Mouse (Mus musculus) forebrain, embryonic 11.5 days (tissue): ENCODE results near the gene Wfdc18. TPM values are rescaled to one million over a fixed set of nuclear protein-coding genes. Genes with fewer than 3 reads are reported as not detected.

Experiments used
- ATAC-seq: fragments of 200-750 bp; cut with Nextera tagmentation; replicated peaks from 2 replicates; pipeline ENCODE4 v1.8.0; 2017; ENCODE audit warnings: moderate TSS enrichment; ENCODE audit not compliant: low FRiP score
- DNase-seq: peaks from one replicate; pipeline ENCODE4 v3.0.0-alpha.2; 2017; ENCODE audit warnings: low spot score
- H3K27ac ChIP-seq: fragments of 300-500 bp; sonication (generic); 2 replicates; pipeline ENCODE4 v1.5.1; 2014; ENCODE audit warnings: low read depth, low read length
- H3K27me3 ChIP-seq: fragments of 300-500 bp; sonication (generic); 2 replicates; pipeline ENCODE4 v1.6.1; 2014; ENCODE audit warnings: mild to moderate bottlenecking, low read length, mixed read lengths; ENCODE audit not compliant: control insufficient read depth, insufficient read depth
- H3K36me3 ChIP-seq: fragments of 300-500 bp; sonication (generic); 2 replicates; pipeline ENCODE4 v1.6.1; 2014; ENCODE audit warnings: mild to moderate bottlenecking, low read length, moderate library complexity, mixed read lengths; ENCODE audit not compliant: control insufficient read depth, insufficient read depth
- H3K4me1 ChIP-seq: fragments of 300-500 bp; sonication (generic); replicated peaks from 2 replicates; pipeline ENCODE4 v1.6.1; 2014; ENCODE audit warnings: low read length, mixed read lengths; ENCODE audit not compliant: control insufficient read depth, insufficient read depth
- H3K4me2 ChIP-seq: fragments of 300-500 bp; sonication (generic); 2 replicates; pipeline ENCODE4 v1.6.1; 2014; ENCODE audit warnings: low read depth, mild to moderate bottlenecking, low read length, moderate library complexity, mixed read lengths; ENCODE audit not compliant: severe bottlenecking
- H3K4me3 ChIP-seq: fragments of 300-500 bp; sonication (generic); 2 replicates; pipeline ENCODE4 v1.5.1; 2014; ENCODE audit warnings: low read depth, low read length
- H3K9ac ChIP-seq: fragments of 300-500 bp; sonication (generic); 2 replicates; pipeline ENCODE4 v1.6.1; 2014; ENCODE audit warnings: low read length
- H3K9me3 ChIP-seq: fragments of 300-500 bp; sonication (generic); 2 replicates; pipeline ENCODE4 v1.6.1; 2016; ENCODE audit warnings: low read length, mixed read lengths; ENCODE audit not compliant: control insufficient read depth
- WGBS: fragments of 180-500 bp; shearing (Covaris S2); extraction: QIAGEN DNeasy Blood & Tissue Kit; methylation state at CpG from one replicate; pipeline ENCODE4 v1.1.7; 2014; 5-methylcytosine and 5-hydroxymethylcytosine counted together
- polyA plus RNA-seq: library from polyadenylated mRNA; unstranded; fragments of >200 nt; fragmentation: Nextera tagmentation; extraction: Ambion mirVana; gene quantifications from 2 replicates; pipeline ENCODE4 v1.2.1, GENCODE M21; 2014

Wfdc18 gene
- polyA plus RNA-seq, 1 experiment from 2014 or later = not detected

DNA sequence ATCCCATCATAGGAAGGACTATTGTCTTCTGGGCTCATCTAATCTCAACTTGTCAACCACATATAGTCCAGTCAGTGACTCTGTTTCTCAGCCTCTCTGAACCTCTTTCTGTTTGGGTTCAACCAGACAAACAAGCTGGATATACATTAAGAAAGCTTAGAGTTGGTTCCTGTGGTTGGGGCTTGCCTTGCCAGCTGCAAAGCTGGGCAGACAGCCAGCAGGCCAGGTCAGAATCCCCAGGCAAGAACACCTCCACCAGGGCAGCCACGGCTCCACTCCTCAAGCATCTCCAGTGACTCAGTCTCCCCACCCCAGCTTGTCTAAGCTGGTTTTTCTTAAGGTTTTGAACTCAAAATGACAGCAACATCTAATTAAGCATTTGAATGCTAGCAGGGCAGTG is 3.9 kb downstream of the Wfdc18 start:
- DNase-seq = no peak
- whole genome bisulfite sequencing = 90% methylated on average over 1 of the region's 1 CpGs
- H3K9ac ChIP-seq = no peak overlapping the region

GRCm38 (mm10) chr11:83713925-83714324 is 5.1 kb downstream of the Wfdc18 start:
- DNase-seq (no peak), ATAC-seq (no peak)
- Histone ChIP-seq H3K4me1 (no peaks in the 10 kb centered on the region), H3K27ac (no peak overlapping the region), H3K4me3 (no peak overlapping the region), H3K36me3 (no peaks in the 10 kb centered on the region), H3K9me3 (no peaks in the 10 kb centered on the region), H3K27me3 (no peaks in the 10 kb centered on the region), H3K9ac (no peak overlapping the region), H3K4me2 (no peak overlapping the region)
- 94% methylated on average over 2 of the region's 2 CpGs for WGBS

More for the DNA sequence above, 3.9 kb downstream of the Wfdc18 start:
- no peaks in the 10 kb centered on the region for H3K36me3 ChIP-seq
- H3K9me3 ChIP-seq = no peaks in the 10 kb centered on the region
- no peaks in the 10 kb centered on the region for H3K4me1 ChIP-seq
- no peak for ATAC-seq
- no peaks in the 10 kb centered on the region for H3K27me3 ChIP-seq
- no peak overlapping the region for H3K4me2 ChIP-seq
- H3K27ac ChIP-seq = no peak overlapping the region
- H3K4me3 ChIP-seq = no peak overlapping the region

- Histone ChIP-seq H3K4me3 (no peak overlapping the region), H3K9ac (no peak overlapping the region), H3K9me3 (no peaks in the 10 kb centered on the region), H3K27ac (no peak overlapping the region), H3K4me1 (no peaks in the 10 kb centered on the region), H3K27me3 (no peaks in the 10 kb centered on the region), H3K4me2 (no peak overlapping the region), H3K36me3 (no peaks in the 10 kb centered on the region)
- DNase-seq (no peak), ATAC-seq (no peak)
- 90% methylated on average over 6 of the region's 6 CpGs for WGBS
These were observed 8.3 kb downstream of the Wfdc18 start for GRCm38 (mm10) chr11:83717042-83717665.

GRCm38 (mm10) chr11:83720766-83721165 is 12.0 kb downstream of the Wfdc18 start:
- no peak overlapping the region for H3K9ac ChIP-seq
- no peaks in the 10 kb centered on the region for H3K4me1 ChIP-seq
- H3K9me3 ChIP-seq = no peaks in the 10 kb centered on the region
- no peaks in the 10 kb centered on the region for H3K36me3 ChIP-seq
- no peak overlapping the region for H3K27ac ChIP-seq
- H3K4me2 ChIP-seq = no peak overlapping the region
- H3K4me3 ChIP-seq = no peak overlapping the region
- DNase-seq = no peak
- no peak for ATAC-seq
- H3K27me3 ChIP-seq = no peaks in the 10 kb centered on the region

GRCm38 (mm10) chr11:83728757-83729432 is 20.1 kb downstream of the Wfdc18 start:
- ATAC-seq (no peak), DNase-seq (no peak)
- H3K4me2 ChIP-seq = no peak overlapping the region
- H3K9me3 ChIP-seq = no peaks in the 10 kb centered on the region
- 67% methylated on average over 3 of the region's 3 CpGs for WGBS
- no peaks in the 10 kb centered on the region for H3K36me3 ChIP-seq
- H3K27ac ChIP-seq = no peak overlapping the region
- no peak overlapping the region for H3K4me3 ChIP-seq
- no peaks in the 10 kb centered on the region for H3K4me1 ChIP-seq
- no peaks in the 10 kb centered on the region for H3K27me3 ChIP-seq
- H3K9ac ChIP-seq = no peak overlapping the region

DNA sequence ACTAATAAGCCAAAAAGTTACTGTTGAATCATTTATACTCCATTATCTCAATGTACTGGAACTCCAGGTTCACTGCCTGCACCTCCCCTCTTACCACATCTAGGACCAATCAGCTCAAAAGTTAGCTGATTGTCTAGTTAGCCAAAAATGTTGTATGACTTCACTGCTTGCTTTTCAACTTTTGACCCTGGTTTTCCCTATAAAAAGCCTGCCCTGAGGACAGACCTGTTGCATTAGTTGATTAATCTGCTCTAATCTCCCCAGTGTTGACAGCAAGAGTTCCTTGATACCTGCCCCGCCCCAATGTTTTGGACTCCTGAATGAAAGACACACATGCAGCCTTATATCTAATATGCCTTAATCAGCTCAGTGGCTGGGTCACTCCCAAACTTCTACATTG is 22.3 kb downstream of the Wfdc18 start:
- ATAC-seq = no peak
- 87% methylated on average over 1 of the region's 1 CpGs for WGBS
- Histone ChIP-seq H3K9me3 (no peaks in the 10 kb centered on the region), H3K36me3 (no peaks in the 10 kb centered on the region), H3K4me3 (no peak overlapping the region), H3K4me2 (no peak overlapping the region), H3K27ac (no peak overlapping the region), H3K4me1 (no peaks in the 10 kb centered on the region; the same call in 1 of the 2 replicates), H3K27me3 (no peaks in the 10 kb centered on the region), H3K9ac (no peak overlapping the region)
- no peak for DNase-seq

GRCm38 (mm10) chr11:83733071-83733640 is 24.3 kb downstream of the Wfdc18 start:
- DNase-seq (no peak), ATAC-seq (no peak)
- Histone ChIP-seq H3K27me3 (no peaks in the 10 kb centered on the region), H3K36me3 (no peaks in the 10 kb centered on the region), H3K27ac (no peak overlapping the region), H3K9ac (no peak overlapping the region), H3K4me3 (no peak overlapping the region), H3K4me1 (no peaks in the 10 kb centered on the region; the same call in 1 of the 2 replicates), H3K9me3 (no peaks in the 10 kb centered on the region), H3K4me2 (no peak overlapping the region)
- WGBS = 82% methylated on average over 5 of the region's 5 CpGs

GRCm38 (mm10) chr11:83734215-83734614 is 25.4 kb downstream of the Wfdc18 start:
- WGBS = 77% methylated on average over 1 of the region's 1 CpGs
- H3K9ac ChIP-seq = no peak overlapping the region
- no peak for DNase-seq
- no peaks in the 10 kb centered on the region for H3K9me3 ChIP-seq
- H3K4me1 ChIP-seq = no peaks in the 10 kb centered on the region; the same call in 1 of the 2 replicates
- H3K36me3 ChIP-seq = no peaks in the 10 kb centered on the region
- no peak overlapping the region for H3K4me3 ChIP-seq
- no peak overlapping the region for H3K27ac ChIP-seq
- H3K27me3 ChIP-seq = no peaks in the 10 kb centered on the region
- ATAC-seq = no peak
- H3K4me2 ChIP-seq = no peak overlapping the region
